Mouse (Mus musculus) CH12.LX (cell line): ENCODE results near the gene Gtpbp8.

Experiments used
- MAX ChIP-seq: IDR thresholded peaks from 2 replicates; pipeline ENCODE4 v1.6.1; 2011; ENCODE audit warnings: low read length, improper control_type of control experiment
- MEF2A ChIP-seq: IDR thresholded peaks from 2 replicates; pipeline ENCODE4 v1.6.1; 2014; ENCODE audit warnings: low read depth, mild to moderate bottlenecking, inconsistent platforms, low read length, improper control_type of control experiment, borderline replicate concordance
- UBTF ChIP-seq: IDR thresholded peaks from 2 replicates; pipeline ENCODE4 v1.6.1; 2012; ENCODE audit warnings: low read depth, mild to moderate bottlenecking, inconsistent platforms, low read length, improper control_type of control experiment, moderate library complexity

DNA sequence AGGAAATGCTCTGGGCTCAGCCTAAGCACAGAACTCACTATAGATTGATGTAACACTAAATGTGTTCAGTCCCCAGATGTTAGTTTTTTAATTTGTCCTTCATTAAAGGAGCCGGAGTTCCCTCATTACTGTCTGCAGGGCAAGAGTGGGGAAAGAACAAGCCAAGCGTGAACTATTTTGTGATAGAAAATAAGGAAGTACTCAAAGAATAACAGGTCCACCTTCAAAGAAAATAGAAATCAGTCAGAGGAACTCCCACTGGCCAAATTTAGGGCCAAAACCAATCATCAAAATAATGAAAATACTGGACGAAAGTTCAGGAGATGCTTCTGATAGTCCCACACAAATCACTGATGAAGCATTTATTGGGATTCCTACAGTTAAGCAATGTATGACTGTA is 45.0 kb downstream of the Gtpbp8 start:
- TF ChIP-seq UBTF (no peak), MAX (no peak), MEF2A (no peak)
